Mouse (Mus musculus): ENCODE measurements around the gene 6430531B16Rik. TPM values are rescaled to one million over a fixed set of nuclear protein-coding genes. Genes with fewer than 3 reads are reported as not detected.
A peak's percentile ranks its signal among the peaks of the same experiment; 100 is the strongest.

The 6430531B16Rik gene
- total RNA-seq, 2 experiments from 2014 or later, result not detected

- intact Hi-C loops (cut with DNase I), result no loop called here
- DNase-seq, result no peak
- Histone ChIP-seq H3K4me3 (no peak overlapping the region), H3K27ac (no peak overlapping the region)
- TF ChIP-seq CTCF (IDR thresholded peaks at IDR 0.05), result no peak
Observed at GRCm38 (mm10) chr7:139988272-139988671, 9.7 kb upstream of the 6430531B16Rik start.

- Histone ChIP-seq H3K4me3 (no peak overlapping the region), H3K27ac (no peak overlapping the region)
- intact Hi-C loops (cut with DNase I), result no loop called here
- TF ChIP-seq CTCF (IDR thresholded peaks at IDR 0.05), result no peak
- no peak for DNase-seq
Observed at GRCm38 (mm10) chr7:139984505-139984904, 6.0 kb upstream of the 6430531B16Rik start.

- Histone ChIP-seq H3K27ac (no peak overlapping the region), H3K4me3 (no peak overlapping the region)
- DNase-seq, result no peak
- TF ChIP-seq CTCF (IDR thresholded peaks at IDR 0.05), result no peak
- intact Hi-C loops (cut with DNase I), result no loop called here
Observed at GRCm38 (mm10) chr7:139982058-139982457, 3.5 kb upstream of the 6430531B16Rik start.

- TF ChIP-seq CTCF (IDR thresholded peaks at IDR 0.05), result no peak
- no peak for DNase-seq
- Histone ChIP-seq H3K27ac (no peak overlapping the region), H3K4me3 (no peak overlapping the region)
- intact Hi-C loops (cut with DNase I), result no loop called here
Observed at GRCm38 (mm10) chr7:139980778-139981177, 2.2 kb upstream of the 6430531B16Rik start.

GRCm38 (mm10) chr7:139979011-139979719 is 610 bp upstream of the 6430531B16Rik start:
- intact Hi-C loops (cut with DNase I), result loop anchor here (10.0 kb wide), 1 partner anchor 166 kb away; no protein-coding TSS in a partner anchor
- no peak for DNase-seq
- Histone ChIP-seq H3K27ac (peak overlapping the region; percentile 53; the same call in 1 of the 2 replicates), H3K4me3 (peak overlapping the region; percentile 74)
- TF ChIP-seq CTCF (IDR thresholded peaks at IDR 0.05), result no peak

- no peak overlapping the region for H3K4me3 ChIP-seq
- DNase-seq, result no peak
- intact Hi-C loops (cut with DNase I), result loop anchor here (10.0 kb wide), 1 partner anchor 169 kb away; no protein-coding TSS in a partner anchor
- TF ChIP-seq CTCF (IDR thresholded peaks at IDR 0.05), result no peak
- H3K27ac ChIP-seq, result no peak overlapping the region
Observed at GRCm38 (mm10) chr7:139975471-139975870, 3.1 kb downstream of the 6430531B16Rik start.

GRCm38 (mm10) chr7:139974307-139974706 is 4.2 kb downstream of the 6430531B16Rik start:
- TF ChIP-seq CTCF (IDR thresholded peaks at IDR 0.05), result no peak
- DNase-seq, result no peak
- intact Hi-C loops (cut with DNase I), result loop anchor here (10.0 kb wide), 1 partner anchor 170 kb away; no protein-coding TSS in a partner anchor
- Histone ChIP-seq H3K4me3 (no peak overlapping the region), H3K27ac (no peak overlapping the region)

GRCm38 (mm10) chr7:139972923-139973331 is 5.6 kb downstream of the 6430531B16Rik start:
- TF ChIP-seq CTCF (IDR thresholded peaks at IDR 0.05), result no peak
- DNase-seq, result no peak
- no peak overlapping the region for H3K4me3 ChIP-seq
- intact Hi-C loops (cut with DNase I), result loop anchor here (10.0 kb wide), 1 partner anchor 172 kb away; no protein-coding TSS in a partner anchor
- H3K27ac ChIP-seq, result no peak overlapping the region

- Histone ChIP-seq H3K4me3 (no peak overlapping the region), H3K27ac (no peak overlapping the region)
- DNase-seq, result no peak
- intact Hi-C loops (cut with DNase I), result loop anchor here (1.0 to 10.0 kb wide), 2 partner anchors 89 to 173 kb away; no protein-coding TSS in a partner anchor
- no peak for TF ChIP-seq CTCF (IDR thresholded peaks at IDR 0.05)
Observed at GRCm38 (mm10) chr7:139971436-139971835, 7.1 kb downstream of the 6430531B16Rik start.

- no peak for DNase-seq
- H3K27ac ChIP-seq, result no peak overlapping the region
- H3K4me3 ChIP-seq, result no peak overlapping the region
- intact Hi-C loops (cut with DNase I), result loop anchor here (1.0 to 10.0 kb wide), 2 partner anchors 89 to 174 kb away; no protein-coding TSS in a partner anchor
- TF ChIP-seq CTCF (IDR thresholded peaks at IDR 0.05), result no peak
Observed at GRCm38 (mm10) chr7:139970979-139971378, 7.6 kb downstream of the 6430531B16Rik start.

GRCm38 (mm10) chr7:139970216-139970919 is 8.2 kb downstream of the 6430531B16Rik start:
- no peak overlapping the region for H3K27ac ChIP-seq
- no peak for DNase-seq

GRCm38 (mm10) chr7:139969348-139970130 is 9.0 kb downstream of the 6430531B16Rik start:
- intact Hi-C loops (cut with DNase I), result loop anchor here (1.0 to 10.0 kb wide), 2 partner anchors 25 to 175 kb away; no protein-coding TSS in a partner anchor
- no peak overlapping the region for H3K4me3 ChIP-seq
- no peak overlapping the region for H3K27ac ChIP-seq
- DNase-seq, result peak; percentile 80
- peak; percentile 82 for TF ChIP-seq CTCF (IDR thresholded peaks at IDR 0.05)

More at GRCm38 (mm10) chr7:139970216-139970919, 8.2 kb downstream of the 6430531B16Rik start:
- no peak overlapping the region for H3K4me3 ChIP-seq
- intact Hi-C loops (cut with DNase I), result loop anchor here (10.0 kb wide), 1 partner anchor 174 kb away; no protein-coding TSS in a partner anchor
- TF ChIP-seq CTCF (IDR thresholded peaks at IDR 0.05), result no peak

Data from gastrocnemius, adult 2 months (tissue).